Mouse (Mus musculus) neural tube, embryonic 14.5 days (tissue): ENCODE results near the gene Ralgps1. TPM values are rescaled to one million over a fixed set of nuclear protein-coding genes. Genes with fewer than 3 reads are reported as not detected.

Source experiments
- ATAC-seq: fragments of 200-750 bp; cut with Nextera tagmentation; 2 replicates; pipeline ENCODE4 v1.8.0; 2017; ENCODE audit warnings: low read depth, mild to moderate bottlenecking, moderate TSS enrichment, moderate library complexity
- H3K27ac ChIP-seq: fragments of 300-500 bp; sonication (generic); 2 replicates; pipeline ENCODE4 v1.5.1; 2014; ENCODE audit warnings: low read depth, mild to moderate bottlenecking, control low read depth, low read length, moderate library complexity, mixed read lengths
- H3K27me3 ChIP-seq: fragments of 300-500 bp; sonication (generic); 2 replicates; pipeline ENCODE4 v1.6.1; 2014; ENCODE audit warnings: low read length; ENCODE audit not compliant: control insufficient read depth, insufficient read depth
- H3K36me3 ChIP-seq: fragments of 300-500 bp; sonication (generic); 2 replicates; pipeline ENCODE4 v1.6.1; 2014; ENCODE audit warnings: low read length, mixed read lengths; ENCODE audit not compliant: control insufficient read depth, insufficient read depth
- H3K4me1 ChIP-seq: fragments of 300-500 bp; sonication (generic); 2 replicates; pipeline ENCODE4 v1.6.1; 2014; ENCODE audit warnings: low read length; ENCODE audit not compliant: control insufficient read depth, insufficient read depth
- H3K4me2 ChIP-seq: fragments of 300-500 bp; sonication (generic); 2 replicates; pipeline ENCODE4 v1.6.1; 2014; ENCODE audit warnings: mild to moderate bottlenecking, low read depth, low read length, control low read depth
- H3K4me3 ChIP-seq: fragments of 300-500 bp; sonication (generic); 2 replicates; pipeline ENCODE4 v1.5.1; 2014; ENCODE audit warnings: low read depth, low read length, control low read depth, mixed read lengths
- H3K9ac ChIP-seq: fragments of 300-500 bp; sonication (generic); replicated peaks from 2 replicates; pipeline ENCODE4 v1.6.1; 2014; ENCODE audit warnings: low read depth, mild to moderate bottlenecking, control low read depth, low read length, mixed read lengths
- H3K9me3 ChIP-seq: fragments of 300-500 bp; sonication (generic); 2 replicates; pipeline ENCODE4 v1.6.1; 2016; ENCODE audit warnings: low read length; ENCODE audit not compliant: control insufficient read depth
- WGBS: fragments of 180-500 bp; shearing (Covaris S2); extraction: QIAGEN DNeasy Blood & Tissue Kit; methylation state at CpG from one replicate; pipeline ENCODE4 v1.1.7; 2014; 5-methylcytosine and 5-hydroxymethylcytosine counted together
- polyA plus RNA-seq: library from polyadenylated mRNA; unstranded; fragments of >200 nt; fragmentation: Nextera tagmentation; extraction: Ambion mirVana; gene quantifications from 2 replicates; pipeline ENCODE4 v1.2.1, GENCODE M21; 2014

The Ralgps1 gene
- polyA plus RNA-seq, 1 experiment from 2014 or later: 67.3 TPM

DNA sequence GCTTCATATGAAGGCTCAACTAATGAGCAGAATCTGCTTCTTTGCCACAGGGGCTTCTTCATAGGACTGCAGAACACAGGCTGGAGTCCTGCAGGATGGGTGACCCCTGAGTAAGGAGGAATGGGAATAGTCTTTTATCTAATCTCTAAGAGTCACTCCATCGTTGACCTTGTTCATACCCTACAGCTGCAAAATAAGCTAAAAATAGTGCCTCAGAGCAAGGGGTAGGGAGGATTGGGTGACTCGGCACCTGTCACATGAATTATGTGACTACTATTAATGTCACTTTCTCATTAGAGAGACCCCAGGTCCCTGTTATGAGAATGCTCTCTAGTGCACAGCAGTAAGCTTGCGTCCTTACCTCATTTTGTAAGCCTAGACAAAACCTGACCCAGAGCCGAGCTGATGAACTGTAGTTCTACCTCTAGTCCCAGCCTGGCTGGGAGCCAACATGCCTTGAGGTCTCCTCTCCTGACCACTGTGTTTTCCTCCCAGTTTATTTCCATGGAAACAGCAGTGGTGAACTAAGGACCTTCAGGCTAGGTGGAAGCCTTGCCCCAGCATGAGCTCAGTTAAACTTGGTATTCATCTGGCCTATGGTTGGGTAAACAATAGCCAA lies 117.6 kb downstream of the Ralgps1 start:
- no peaks in the 10 kb centered on the region for H3K27me3 ChIP-seq
- no peak overlapping the region for H3K4me3 ChIP-seq
- H3K36me3 ChIP-seq: no peaks in the 10 kb centered on the region
- 62% methylated on average over 4 of the region's 4 CpGs for WGBS
- no peak overlapping the region for H3K9ac ChIP-seq
- H3K4me2 ChIP-seq: no peak overlapping the region
- ATAC-seq: no peak
- H3K9me3 ChIP-seq: no peaks in the 10 kb centered on the region
- H3K4me1 ChIP-seq: 0 out of 2 replicates have a peak, but pooled peaks cover 5% of the 10 kb centered on the region
- H3K27ac ChIP-seq: no peak overlapping the region

DNA sequence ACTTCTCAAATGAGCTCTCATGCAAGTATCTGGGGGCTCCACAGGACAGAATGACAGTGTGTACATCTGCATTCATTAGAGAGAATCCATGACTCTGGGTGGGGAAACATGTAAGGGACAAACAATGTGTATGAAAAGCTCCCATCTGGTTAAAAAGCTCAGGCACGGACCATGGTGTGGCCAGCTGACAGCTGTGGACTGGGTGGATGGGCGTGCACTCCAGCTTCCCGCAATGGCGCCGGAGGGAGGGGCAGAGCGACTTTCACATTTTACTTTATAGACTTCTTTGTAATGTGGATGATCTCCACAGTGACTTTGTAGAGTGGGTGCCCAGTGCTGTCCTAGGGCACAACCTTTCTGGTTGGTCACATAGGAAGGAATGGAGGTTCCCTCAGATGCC lies 118.5 kb downstream of the Ralgps1 start:
- Histone ChIP-seq H3K4me3 (no peak overlapping the region), H3K9ac (no peak overlapping the region), H3K27me3 (no peaks in the 10 kb centered on the region), H3K9me3 (no peaks in the 10 kb centered on the region), H3K27ac (no peak overlapping the region), H3K36me3 (no peaks in the 10 kb centered on the region), H3K4me1 (0 out of 2 replicates have a peak, but pooled peaks cover 5% of the 10 kb centered on the region), H3K4me2 (no peak overlapping the region)
- 86% methylated on average over 6 of the region's 6 CpGs for WGBS
- ATAC-seq: no peak

DNA sequence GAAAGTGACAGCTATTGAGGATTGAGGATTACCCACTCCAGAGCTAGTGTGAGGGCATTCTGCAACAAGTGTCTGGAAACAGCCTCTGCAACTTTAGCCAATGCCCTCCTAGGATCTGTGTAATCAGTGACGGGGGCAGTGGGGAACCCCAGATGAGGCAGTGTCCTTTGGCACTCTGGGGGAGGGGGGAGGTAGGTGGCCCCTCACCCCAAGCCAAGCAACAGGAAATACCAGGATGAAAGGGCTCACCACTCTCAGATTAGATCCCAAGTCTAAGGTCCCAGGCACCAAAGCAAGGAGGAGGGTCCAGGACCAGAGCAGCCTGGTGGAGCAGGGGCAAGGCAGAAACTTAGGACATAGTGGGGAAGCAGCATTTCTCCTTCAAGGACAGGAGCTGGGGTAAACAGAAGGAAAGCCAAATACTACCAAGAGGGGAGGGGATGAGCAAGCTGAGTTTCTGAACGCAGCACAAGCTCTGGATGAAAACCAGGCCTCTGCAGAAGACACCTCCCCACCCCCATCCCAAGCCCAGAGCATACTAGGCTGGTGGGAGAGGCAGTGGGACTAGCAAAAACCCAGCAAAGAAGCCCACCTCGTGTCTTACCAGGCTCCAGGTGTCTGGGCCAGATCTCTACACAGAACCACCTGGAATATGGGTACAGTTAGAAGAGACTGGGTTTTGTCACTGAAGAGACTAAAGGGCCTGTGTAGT lies 121.2 kb downstream of the Ralgps1 start:
- Histone ChIP-seq H3K4me2 (no peak overlapping the region), H3K9me3 (no peaks in the 10 kb centered on the region), H3K27ac (no peak overlapping the region), H3K9ac (no peak overlapping the region), H3K27me3 (no peaks in the 10 kb centered on the region), H3K4me1 (0 out of 2 replicates have a peak, but pooled peaks cover 5% of the 10 kb centered on the region), H3K36me3 (no peaks in the 10 kb centered on the region), H3K4me3 (no peak overlapping the region)
- 65% methylated on average over 3 of the region's 3 CpGs for WGBS
- ATAC-seq: no peak

- H3K4me1 ChIP-seq: no peaks in the 10 kb centered on the region
- H3K9me3 ChIP-seq: no peaks in the 10 kb centered on the region
- 91% methylated on average over 7 of the region's 7 CpGs for WGBS
- H3K9ac ChIP-seq: no peak overlapping the region
- H3K27me3 ChIP-seq: no peaks in the 10 kb centered on the region
- no peak overlapping the region for H3K27ac ChIP-seq
- no peak for ATAC-seq
- no peak overlapping the region for H3K4me3 ChIP-seq
- H3K4me2 ChIP-seq: no peak overlapping the region
- no peaks in the 10 kb centered on the region for H3K36me3 ChIP-seq
Measured at GRCm38 (mm10) chr2:33248549-33248948, 122.7 kb downstream of the Ralgps1 start.

GRCm38 (mm10) chr2:33246841-33247240 lies 124.4 kb downstream of the Ralgps1 start:
- H3K36me3 ChIP-seq: no peaks in the 10 kb centered on the region
- ATAC-seq: no peak
- 88% methylated on average over 5 of the region's 5 CpGs for whole genome bisulfite sequencing

DNA sequence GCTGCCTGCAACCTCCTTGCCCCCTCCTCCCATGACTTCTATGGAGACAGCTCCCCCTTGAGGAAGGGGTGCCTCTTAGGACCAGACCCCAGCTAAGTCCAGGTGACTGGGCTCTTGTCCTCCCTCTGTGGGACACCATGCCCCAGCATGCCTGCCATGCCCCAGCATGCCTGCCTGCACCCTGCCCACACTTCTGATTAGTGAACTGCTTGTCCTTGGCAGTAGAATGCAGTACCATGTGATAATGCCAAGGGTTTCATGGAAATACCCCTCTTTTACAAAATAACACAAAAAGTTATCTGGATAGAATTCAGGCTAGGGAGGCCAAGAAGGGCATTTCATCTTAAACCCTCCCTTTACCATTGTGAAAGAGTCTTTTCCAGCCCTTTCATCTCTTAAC lies 125.9 kb downstream of the Ralgps1 start:
- H3K4me1 ChIP-seq: no peaks in the 10 kb centered on the region
- H3K36me3 ChIP-seq: no peaks in the 10 kb centered on the region
- no peak overlapping the region for H3K9ac ChIP-seq
- H3K9me3 ChIP-seq: no peaks in the 10 kb centered on the region
- no peak for ATAC-seq
- no peaks in the 10 kb centered on the region for H3K27me3 ChIP-seq
- H3K4me2 ChIP-seq: no peak overlapping the region
- H3K27ac ChIP-seq: no peak overlapping the region
- H3K4me3 ChIP-seq: no peak overlapping the region

More at GRCm38 (mm10) chr2:33246841-33247240, 124.4 kb downstream of the Ralgps1 start:
- no peaks in the 10 kb centered on the region for H3K4me1 ChIP-seq
- H3K4me2 ChIP-seq: no peak overlapping the region
- H3K9ac ChIP-seq: no peak overlapping the region
- H3K9me3 ChIP-seq: no peaks in the 10 kb centered on the region
- H3K27me3 ChIP-seq: no peaks in the 10 kb centered on the region
- no peak overlapping the region for H3K4me3 ChIP-seq
- H3K27ac ChIP-seq: no peak overlapping the region

DNA sequence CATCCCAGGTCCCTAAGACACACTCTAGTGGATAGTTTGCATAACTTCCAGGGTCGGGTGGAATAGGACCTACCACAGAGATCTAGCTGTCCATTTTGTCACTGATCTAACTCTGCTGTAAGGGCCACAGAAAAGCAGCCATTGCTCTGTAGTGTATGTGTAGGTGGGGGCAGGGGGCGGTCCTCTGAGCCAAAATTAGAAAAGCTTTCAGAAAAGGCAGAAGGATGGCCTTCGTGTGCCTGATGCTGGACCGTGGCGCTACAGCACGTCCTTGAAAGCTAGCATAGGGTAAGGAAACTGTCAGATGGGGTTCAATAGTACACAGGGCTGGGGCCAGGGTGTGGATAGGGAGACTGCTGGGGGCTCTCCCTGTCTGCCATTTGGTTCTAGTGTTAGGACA lies 126.4 kb downstream of the Ralgps1 start:
- H3K9ac ChIP-seq: no peak overlapping the region
- no peaks in the 10 kb centered on the region for H3K36me3 ChIP-seq
- no peaks in the 10 kb centered on the region for H3K4me1 ChIP-seq
- H3K4me2 ChIP-seq: no peak overlapping the region
- no peak overlapping the region for H3K4me3 ChIP-seq
- no peak overlapping the region for H3K27ac ChIP-seq
- WGBS: 89% methylated on average over 6 of the region's 6 CpGs
- H3K27me3 ChIP-seq: no peaks in the 10 kb centered on the region
- H3K9me3 ChIP-seq: no peaks in the 10 kb centered on the region
- no peak for ATAC-seq

- H3K9me3 ChIP-seq: no peaks in the 10 kb centered on the region
- H3K4me2 ChIP-seq: no peak overlapping the region
- no peaks in the 10 kb centered on the region for H3K36me3 ChIP-seq
- H3K4me1 ChIP-seq: 0 out of 2 replicates have a peak, but pooled peaks cover 2% of the 10 kb centered on the region
- H3K27me3 ChIP-seq: no peaks in the 10 kb centered on the region
- H3K27ac ChIP-seq: no peak overlapping the region
- no peak overlapping the region for H3K4me3 ChIP-seq
- ATAC-seq: no peak
- WGBS: 84% methylated on average over 6 of the region's 6 CpGs
- H3K9ac ChIP-seq: no peak overlapping the region
Measured at GRCm38 (mm10) chr2:33237581-33237980, 133.7 kb downstream of the Ralgps1 start.

DNA sequence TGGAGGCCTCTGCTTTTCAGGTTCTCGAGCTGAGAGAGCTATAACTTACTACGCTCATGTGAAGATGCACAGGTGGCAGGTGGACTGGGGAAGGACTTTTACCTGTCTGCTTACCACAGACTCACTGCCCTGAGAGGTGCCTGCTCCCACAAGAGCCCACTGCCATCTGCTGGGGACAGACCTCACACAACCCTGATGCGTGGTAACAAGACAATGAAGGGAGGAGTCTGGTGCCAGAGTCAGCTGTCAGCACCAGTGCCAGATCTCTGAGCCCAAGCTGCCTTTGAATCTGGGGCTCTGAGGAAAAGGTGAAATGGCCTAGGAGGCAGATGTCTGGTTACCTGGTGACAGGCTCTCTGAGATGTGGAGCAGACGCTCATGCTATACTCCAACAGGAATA lies 136.4 kb downstream of the Ralgps1 start:
- no peak for ATAC-seq
- Histone ChIP-seq H3K27ac (no peak overlapping the region), H3K4me3 (no peak overlapping the region), H3K4me1 (0 out of 2 replicates have a peak, but pooled peaks cover 2% of the 10 kb centered on the region), H3K9ac (no peak overlapping the region), H3K27me3 (no peaks in the 10 kb centered on the region), H3K4me2 (no peak overlapping the region), H3K9me3 (no peaks in the 10 kb centered on the region), H3K36me3 (no peaks in the 10 kb centered on the region)
- WGBS: 85% methylated on average over 4 of the region's 4 CpGs
